Mouse (Mus musculus): ENCODE results near the gene Parp16. TPM values are rescaled to one million over a fixed set of nuclear protein-coding genes. Genes with fewer than 3 reads are reported as not detected.

Gene Parp16
- total RNA-seq (2021), result 1 to 10 TPM; 3.4 to 3.6 TPM
- long read RNA-seq, experiment 1, partial matches to known transcripts, result 0 of 5 reads
- long read RNA-seq, experiment 1, other reads (novel, unspliced or antisense), result 3 of 5 reads
- long read RNA-seq, experiment 2, partial matches to known transcripts, result 2 of 9 reads
- long read RNA-seq, experiment 2, other reads (novel, unspliced or antisense), result 1 of 9 reads

DNA sequence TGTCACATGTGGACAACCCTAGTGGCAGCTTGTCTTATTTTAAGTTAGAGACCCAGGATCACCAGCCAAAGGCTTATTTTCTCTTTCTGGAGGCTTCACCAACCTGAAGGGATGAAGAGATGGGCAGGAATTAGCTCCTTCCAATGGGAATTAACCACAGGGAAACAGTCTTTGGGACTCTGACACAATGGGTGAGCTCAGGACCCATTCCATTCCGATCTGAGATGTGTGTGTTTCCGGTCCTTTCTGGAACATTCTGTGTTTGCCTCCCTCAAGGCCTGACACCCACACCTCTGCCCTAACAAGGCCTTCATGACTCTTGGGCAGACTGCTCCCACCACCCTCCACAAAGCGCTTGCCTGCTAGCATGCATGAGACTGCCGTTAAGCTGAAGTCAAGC, at the start of gene Parp16:
Gene Parp16, plus strand, starts transcription at position 301 of the 400 bp plus-strand sequence.
- intact Hi-C loops (cut with DNase I), result loop anchor here (2.0 kb wide), 1 partner anchor 88 kb away; no protein-coding TSS in a partner anchor
- no peak for DNase-seq

DNA sequence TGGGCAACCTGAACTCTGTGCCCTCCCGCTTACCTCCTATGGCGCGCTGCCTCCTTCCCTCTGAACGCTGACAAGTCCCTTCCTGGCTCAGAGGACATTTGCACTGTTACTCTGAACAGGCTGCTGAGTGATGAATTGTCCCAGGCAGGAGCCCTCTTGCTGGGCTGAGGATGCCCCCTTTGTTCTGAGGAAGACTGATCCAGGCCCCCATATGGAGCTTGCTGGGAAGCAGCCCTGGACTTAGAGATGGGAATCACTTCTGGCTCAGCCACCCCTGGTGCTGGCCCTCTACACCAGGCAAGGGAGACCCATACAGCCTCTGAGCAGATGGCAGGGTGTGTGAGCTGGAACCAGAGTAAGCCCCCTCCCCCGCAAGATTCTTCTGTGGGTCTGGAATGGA, 49.2 kb upstream of the Parp16 start:
- intact Hi-C loops (cut with DNase I), result no loop called here
- no peak for DNase-seq

GRCm38 (mm10) chr9:65148507-65148906, 46.6 kb upstream of the Parp16 start:
- no peak for DNase-seq
- intact Hi-C loops (cut with DNase I), result no loop called here

DNA sequence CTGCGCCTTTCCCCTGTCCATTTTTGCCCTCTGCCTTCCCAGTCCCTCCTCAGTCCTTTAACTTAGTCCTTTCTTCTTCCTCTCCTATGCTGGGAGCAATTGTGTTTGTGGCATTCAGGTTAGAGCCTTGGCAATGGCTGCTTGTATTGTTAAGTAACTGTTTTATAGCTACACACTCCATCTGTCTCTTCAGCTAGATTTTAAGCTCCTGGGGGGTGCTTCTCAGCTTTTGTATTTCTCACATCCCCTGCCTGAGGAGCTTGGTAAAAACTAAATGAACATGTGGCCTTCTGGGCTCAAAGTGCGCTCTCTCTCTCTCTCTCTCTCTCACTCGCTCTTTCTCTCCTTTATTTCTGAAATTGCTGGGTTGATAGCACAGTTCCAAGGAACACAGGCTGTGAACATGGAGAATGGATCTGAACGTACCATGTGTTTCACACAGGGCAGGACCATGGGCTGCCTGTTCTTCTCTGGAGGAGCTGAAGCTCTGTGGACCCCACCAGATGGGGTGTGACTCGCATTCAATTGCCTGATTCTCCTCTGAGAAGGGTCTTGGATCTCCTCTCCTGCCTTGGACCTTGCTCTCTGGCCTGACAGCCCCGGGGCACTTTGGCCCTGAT, 42.3 kb upstream of the Parp16 start:
- DNase-seq, result no peak
- intact Hi-C loops (cut with DNase I), result no loop called here

DNA sequence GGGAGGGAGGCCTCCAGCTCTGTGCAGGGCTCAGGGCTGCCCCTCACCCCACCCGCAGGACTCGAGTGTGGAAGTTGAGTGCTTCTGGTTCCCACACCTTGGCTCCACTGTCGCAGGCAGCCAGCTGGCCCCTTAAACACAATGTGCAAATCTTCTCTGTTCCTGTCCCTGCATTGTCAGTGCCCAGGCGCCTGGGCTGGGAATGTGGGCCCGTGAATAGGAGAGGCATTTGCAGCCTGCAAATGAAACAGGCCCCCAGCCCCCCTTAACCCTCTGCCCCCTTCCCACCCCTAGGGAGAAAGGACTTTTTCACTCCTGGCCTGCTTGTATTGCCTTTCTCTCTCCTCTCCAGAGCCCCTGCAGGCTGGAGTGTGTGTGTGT, 41.8 kb upstream of the Parp16 start:
- DNase-seq, result no peak
- intact Hi-C loops (cut with DNase I), result no loop called here

GRCm38 (mm10) chr9:65154692-65155455, 40.3 kb upstream of the Parp16 start:
- intact Hi-C loops (cut with DNase I), result no loop called here
- DNase-seq, result no peak

- intact Hi-C loops (cut with DNase I), result no loop called here
- DNase-seq, result no peak
Measured at GRCm38 (mm10) chr9:65156604-65157003, 38.5 kb upstream of the Parp16 start.

DNA sequence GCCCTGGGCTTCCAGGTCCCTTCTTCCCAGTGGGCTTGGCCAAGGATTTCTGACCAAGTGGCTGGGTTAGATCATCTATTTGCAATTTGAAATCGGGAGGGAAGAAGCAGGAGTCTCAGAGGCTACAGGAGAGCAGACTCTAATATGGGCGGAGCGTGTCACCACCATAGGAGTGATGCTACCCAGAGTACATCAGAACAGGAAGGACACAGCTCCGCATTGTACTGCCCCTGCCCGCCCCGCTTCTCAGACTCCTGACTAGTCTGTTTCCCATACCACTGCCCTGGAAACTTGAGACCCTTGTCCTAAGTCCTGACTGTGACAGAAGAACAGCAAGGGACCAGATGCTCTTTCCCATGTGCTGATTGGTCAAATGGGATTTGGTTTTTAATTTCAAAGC, 37.5 kb upstream of the Parp16 start:
- intact Hi-C loops (cut with DNase I), result no loop called here
- DNase-seq, result no peak

DNA sequence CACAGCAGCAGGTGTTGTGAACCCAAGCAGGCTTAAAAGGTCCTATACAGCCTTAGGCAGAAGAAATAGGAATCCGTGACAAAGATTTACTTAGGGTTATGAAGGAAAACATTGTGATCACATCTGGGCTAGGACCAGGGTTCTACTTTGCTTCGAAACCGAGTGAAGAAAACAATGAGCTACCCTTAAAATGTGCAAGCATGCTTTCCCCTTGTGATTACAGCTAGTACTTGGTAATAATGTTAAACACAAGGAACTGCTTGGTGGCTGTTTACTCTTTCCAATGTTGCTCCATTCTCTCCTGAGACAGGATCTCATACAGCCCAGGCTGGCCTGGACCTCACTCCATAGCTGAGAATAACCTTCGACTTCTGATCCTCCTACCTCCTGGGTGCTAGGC, 34.0 kb upstream of the Parp16 start:
- no peak for DNase-seq

DNA sequence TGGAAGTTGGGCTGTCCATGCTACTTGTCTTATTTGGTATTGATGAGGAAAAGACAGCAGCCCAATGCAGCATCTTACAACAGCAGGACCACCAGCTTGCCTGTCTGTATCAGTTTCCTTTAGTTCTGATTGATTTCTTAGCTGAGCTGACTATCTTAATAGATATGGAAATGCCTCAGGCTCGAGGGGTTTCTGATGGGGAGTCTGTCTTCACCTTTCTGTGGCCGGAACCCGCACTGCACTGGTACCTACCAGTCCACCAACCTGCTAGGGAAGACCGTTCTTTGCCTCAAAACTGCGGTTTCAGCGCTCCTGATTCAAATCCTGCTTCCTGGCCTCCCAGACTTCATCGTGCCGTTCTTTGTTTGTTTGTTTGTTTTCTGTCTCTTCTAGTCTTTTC, 33.3 kb upstream of the Parp16 start:
- intact Hi-C loops (cut with DNase I), result no loop called here
- DNase-seq, result no peak

More for the DNA sequence above, 34.0 kb upstream of the Parp16 start:
- intact Hi-C loops (cut with DNase I), result no loop called here

DNA sequence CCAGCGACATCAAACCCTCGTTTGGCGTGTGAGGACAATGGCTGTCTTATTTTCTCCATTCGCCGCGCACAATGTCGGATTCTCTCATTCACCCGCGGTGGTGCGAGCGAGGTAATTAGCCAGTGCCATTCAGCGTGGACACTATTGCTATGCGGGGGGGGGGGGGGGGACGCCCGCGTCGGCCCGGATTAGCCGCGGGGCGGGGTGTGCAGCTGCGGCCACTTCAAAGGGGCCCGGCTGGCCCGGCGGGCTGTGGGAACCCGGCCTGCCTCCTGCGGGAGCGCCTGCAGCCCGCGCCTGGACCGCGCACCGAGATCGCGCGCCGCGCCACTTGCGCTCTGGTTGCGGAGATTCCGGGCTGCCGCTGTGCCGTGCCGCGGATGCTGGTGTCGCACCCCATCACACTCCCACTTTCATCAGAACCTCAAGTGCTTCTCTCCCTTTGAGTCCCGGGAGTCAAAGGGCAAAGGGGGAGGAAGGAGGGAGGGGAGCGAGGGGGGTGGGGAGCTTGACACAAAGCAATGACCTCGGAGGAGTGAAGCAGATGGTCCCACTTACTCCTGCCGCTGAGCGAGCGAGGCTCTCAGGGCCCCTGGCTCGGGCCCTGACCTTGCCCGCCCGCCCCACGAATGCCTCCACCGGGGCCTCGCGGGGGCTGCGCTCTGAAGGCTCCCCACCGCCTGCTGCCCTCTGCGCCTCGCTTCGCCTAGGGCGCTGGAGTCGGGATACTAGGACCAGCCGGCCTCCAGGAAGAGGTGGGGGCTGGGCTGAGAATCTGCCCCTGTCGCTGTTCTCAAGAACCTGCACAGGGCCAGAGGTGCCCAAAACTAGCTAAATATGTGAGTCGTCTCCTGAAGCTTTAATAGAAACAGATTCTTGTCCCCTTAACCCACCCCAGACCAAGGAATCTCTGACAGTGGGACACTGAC, 32.2 kb upstream of the Parp16 start:
- no peak for DNase-seq
- intact Hi-C loops (cut with DNase I), result no loop called here

DNA sequence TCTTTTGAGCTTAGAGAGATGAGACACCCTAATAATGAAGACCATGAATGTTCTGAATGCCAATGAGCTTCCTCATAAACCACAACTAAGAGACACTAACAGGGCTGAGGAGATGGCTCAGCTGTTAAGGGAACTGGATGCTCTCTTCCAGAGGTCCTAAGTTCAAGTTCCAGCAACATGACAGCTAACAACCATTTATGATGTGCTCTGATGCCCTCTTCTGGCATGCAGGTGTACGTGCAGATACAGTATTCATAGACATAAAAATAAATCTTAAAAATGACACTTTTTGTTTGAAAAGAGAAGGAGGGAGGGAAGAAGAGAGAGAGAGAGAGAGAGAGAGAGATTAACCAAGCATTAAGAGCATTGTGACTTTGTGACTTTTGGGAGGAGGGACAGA, 30.3 kb upstream of the Parp16 start:
- no peak for DNase-seq
- intact Hi-C loops (cut with DNase I), result loop anchor here (2.0 kb wide), 1 partner anchor 30 kb away; no protein-coding TSS in a partner anchor

- intact Hi-C loops (cut with DNase I), result no loop called here
- no peak for DNase-seq
Measured at GRCm38 (mm10) chr9:65166386-65166785, 28.8 kb upstream of the Parp16 start.

GRCm38 (mm10) chr9:65168534-65168933, 26.6 kb upstream of the Parp16 start:
- intact Hi-C loops (cut with DNase I), result no loop called here

GRCm38 (mm10) chr9:65168952-65169351, 26.2 kb upstream of the Parp16 start:
- intact Hi-C loops (cut with DNase I), result no loop called here
- DNase-seq, result no peak

More at GRCm38 (mm10) chr9:65168534-65168933, 26.6 kb upstream of the Parp16 start:
- DNase-seq, result no peak

DNA sequence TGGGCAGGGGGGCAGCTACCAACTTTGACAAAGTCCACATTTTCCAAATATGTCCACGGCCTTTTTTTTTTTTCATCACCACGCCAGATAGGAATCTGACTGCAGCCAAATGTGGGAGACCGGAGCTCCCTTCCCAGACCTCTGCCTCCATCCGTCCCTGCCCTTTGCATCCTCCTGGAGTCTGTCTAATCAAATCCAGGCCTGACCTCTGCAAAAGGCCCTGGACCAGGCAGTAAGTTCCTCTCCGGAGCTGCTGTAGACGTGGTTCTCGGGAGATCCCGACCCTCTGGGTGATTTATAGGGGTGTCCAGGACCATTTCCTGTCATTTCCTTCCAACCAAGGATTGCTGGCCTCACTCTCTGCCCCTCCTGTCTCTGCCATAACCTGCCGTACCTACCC, 22.5 kb upstream of the Parp16 start:
- intact Hi-C loops (cut with DNase I), result no loop called here
- DNase-seq, result no peak

DNA sequence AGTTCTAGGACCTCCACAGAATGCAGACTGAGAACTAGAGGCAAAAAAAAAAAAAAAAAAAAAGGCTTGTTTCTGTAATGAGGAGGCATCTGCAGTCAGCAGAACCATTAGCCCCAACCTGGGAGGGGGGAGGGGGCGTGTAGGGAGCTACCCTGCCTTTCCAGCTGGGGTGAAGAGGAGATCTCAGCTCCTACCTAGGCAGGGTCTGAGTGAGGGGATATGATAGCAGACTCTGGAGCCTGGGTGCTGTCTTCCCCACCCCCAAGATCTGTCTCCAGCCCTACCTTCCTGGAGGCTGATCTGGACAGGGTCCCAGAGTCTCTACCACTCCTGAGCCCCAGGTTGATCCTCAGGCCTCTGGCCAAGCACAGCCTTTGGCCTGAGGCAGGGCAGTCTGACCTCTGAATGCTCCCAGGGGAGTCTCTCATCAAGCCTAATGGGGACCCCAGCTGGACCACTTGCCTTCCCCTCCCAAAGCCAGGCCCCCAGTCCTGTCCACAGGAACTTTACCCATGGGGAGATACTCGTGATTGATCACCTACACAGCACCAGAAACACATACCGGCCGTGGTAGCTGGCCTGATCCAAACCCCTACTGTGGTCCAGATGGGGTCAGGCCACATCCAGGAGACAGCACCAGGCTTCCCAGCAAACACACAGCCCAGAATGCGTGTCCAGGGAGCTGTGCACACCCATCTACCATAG, 19.8 kb upstream of the Parp16 start:
- DNase-seq, result no peak
- intact Hi-C loops (cut with DNase I), result no loop called here

DNA sequence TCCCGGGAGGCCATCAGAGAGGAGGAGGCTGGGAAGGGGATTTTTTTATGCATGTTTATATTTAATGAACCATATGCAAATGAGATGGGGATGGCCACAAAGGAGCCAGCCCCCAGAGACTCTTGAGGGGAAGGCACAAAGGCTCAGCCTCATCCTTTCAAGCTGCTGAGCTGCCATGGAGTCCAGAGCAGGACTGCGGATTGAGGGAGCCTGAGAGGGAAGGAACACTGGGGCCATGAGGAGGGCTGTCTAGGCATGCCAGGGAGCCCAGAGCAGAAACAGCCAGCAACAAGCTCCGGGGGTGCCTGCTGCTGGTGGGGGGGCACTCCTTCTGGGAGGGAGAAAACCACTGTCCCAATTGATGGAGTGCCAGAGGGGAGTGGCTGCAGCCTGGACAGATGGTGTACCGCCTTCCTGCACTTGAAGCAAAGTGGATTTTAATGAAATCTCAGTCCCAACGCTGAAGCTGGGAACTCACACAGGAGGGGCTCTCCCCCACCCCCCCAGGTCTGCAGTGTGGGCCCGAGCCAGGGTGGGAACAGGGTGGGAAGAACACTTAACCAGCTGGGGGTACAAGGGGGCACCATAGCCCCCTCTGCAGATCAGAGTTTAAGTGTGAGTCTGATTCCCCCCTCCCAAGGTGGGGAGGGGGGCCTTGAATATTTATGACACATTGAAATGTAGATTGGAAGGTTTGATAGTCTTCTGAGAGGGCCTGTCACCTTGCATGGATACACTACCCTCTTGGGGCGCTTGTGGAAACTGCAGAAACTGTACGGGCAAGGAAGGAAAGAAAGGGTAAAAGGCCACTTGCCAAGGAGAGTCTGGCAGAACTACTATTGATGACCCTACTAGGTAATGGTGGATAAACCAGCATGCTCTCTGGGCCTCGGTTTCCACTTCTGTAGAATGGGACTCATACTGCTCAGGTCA, 18.9 kb upstream of the Parp16 start:
- intact Hi-C loops (cut with DNase I), result no loop called here
- DNase-seq, result no peak

DNA sequence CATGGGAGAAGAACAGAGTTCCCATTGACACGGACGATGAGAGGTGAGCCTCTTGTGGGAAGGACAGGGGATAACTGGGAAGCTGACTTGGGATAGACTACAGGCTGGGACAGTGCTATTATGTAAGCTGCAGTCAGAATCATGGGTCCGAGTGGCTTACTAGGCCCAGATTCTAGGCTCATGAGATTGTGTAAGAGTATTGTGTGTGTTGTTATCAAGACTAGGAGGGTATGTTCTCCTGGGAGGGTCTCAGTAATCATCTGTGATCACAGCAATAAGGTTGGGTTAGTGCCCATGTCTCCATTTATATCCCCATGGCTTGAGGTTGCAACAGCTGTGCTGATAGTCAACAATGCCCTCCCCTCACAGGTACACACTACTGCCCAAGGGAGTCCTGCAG, 17.7 kb upstream of the Parp16 start:
- no peak for DNase-seq
- intact Hi-C loops (cut with DNase I), result no loop called here
